Mouse (Mus musculus) lung, adult 2 months (tissue): ENCODE results near the gene Bcdin3d. TPM values are rescaled to one million over a fixed set of nuclear protein-coding genes. Genes with fewer than 3 reads are reported as not detected.

Experiments
- DNase-seq: peaks from one replicate; pipeline ENCODE4 v3.0.0; 2022
- H3K4me1 ChIP-seq: fragments of 200-500 bp; 2 replicates; pipeline ENCODE4 v1.6.1; 2011; ENCODE audit warnings: low read length; ENCODE audit not compliant: control insufficient read depth, insufficient read depth
- H3K4me3 ChIP-seq: fragments of 200-500 bp; replicated peaks from 2 replicates; pipeline ENCODE3; 2011; ENCODE audit warnings: low read depth, mild to moderate bottlenecking, control low read depth, low read length; ENCODE audit errors: extremely low read depth
- CTCF ChIP-seq: fragments of 200-500 bp; IDR thresholded peaks from 2 replicates; pipeline ENCODE4 v1.5.1; 2011; ENCODE audit warnings: mild to moderate bottlenecking, low read length, control low read depth; ENCODE audit not compliant: insufficient read depth
- POLR2A ChIP-seq: fragments of 200-500 bp; IDR thresholded peaks from 2 replicates; pipeline ENCODE4 v1.6.1; 2011; ENCODE audit warnings: low read depth, mild to moderate bottlenecking, control low read depth, low read length, borderline replicate concordance; ENCODE audit errors: extremely low read depth
- WGBS: fragments of 180-500 bp; shearing (Covaris S2); methylation state at CpG from one replicate; pipeline ENCODE4 v1.1.7; 2018; 5-methylcytosine and 5-hydroxymethylcytosine counted together
- polyA plus RNA-seq: library from polyadenylated mRNA; depleted of rRNA; stranded (reverse); fragments of >200 nt; gene quantifications from 2 replicates; pipeline ENCODE4 v1.2.3, GENCODE M21; 2012

Gene Bcdin3d
- polyA plus RNA-seq, 1 experiment: 5.2 TPM

DNA sequence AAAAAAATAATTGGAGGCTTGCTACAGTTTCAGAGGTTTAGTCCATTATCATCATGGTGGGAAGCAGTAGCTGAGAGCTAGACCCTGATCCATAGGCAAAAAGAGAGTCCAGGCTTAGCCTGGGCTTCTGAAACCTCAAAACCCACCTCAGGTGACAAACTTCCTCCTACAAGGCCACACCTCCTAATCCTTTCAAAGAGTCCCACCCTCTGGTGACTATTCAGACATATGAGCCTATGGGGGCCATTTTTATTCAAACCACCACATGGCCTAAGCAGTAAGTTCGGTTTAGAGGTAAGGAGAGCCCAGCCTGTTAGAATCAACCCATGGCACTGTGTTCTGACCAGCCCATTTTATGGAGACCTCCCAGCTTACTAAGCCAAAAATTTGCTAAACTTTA, 1.3 kb upstream of the Bcdin3d start:
- TF ChIP-seq CTCF (no peak), POLR2A (no peak)

DNA sequence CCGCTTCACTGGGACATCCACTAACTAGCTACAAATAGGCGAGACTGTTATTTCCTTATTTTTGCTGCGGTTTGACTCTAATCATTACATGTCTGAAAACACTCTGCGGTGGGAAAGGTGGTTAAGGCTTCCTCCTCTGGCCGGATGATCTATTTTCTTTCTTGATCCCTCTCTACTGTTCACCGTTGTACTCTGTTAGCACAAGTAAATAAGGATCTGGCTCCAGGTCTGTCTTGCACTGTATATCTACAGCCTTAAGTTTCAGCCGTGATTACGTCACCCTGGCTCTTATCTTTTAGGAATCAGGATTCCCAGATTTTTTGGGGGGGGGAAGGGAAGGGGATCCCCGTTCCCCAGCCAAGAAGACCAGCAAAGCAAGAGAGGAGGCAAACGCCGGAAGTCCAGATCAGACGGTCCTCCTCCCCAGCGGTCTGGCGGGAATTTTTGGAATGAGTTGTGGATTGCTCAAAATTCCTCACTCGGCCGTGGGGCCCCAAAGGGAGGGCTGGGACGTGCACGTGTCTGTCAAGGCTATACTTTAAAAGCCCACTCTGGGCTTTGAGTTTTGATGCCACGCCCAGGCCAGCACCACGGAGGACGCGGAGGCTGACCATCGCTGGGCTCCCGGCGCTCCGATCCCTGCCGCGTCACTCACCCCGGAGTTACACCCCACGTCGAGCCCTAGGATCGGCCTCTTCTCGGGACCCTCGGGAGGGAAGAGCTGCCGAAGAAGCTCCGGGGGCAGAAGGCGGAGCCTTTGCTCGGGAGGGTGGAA, 542 bp downstream of the Bcdin3d start:
- DNase-seq: peak; percentile 54
- 2% methylated on average over 38 of the region's 38 CpGs for WGBS

More for the DNA sequence above, 1.3 kb upstream of the Bcdin3d start:
- WGBS: 73% methylated on average over 1 of the region's 1 CpGs
- no peak for DNase-seq
- Histone ChIP-seq H3K4me3 (no peak overlapping the region), H3K4me1 (no peaks in the 10 kb centered on the region)

GRCm38 (mm10) chr15:99472972-99473371, 1.6 kb downstream of the Bcdin3d start:
- DNase-seq: no peak
- Histone ChIP-seq H3K4me3 (no peak overlapping the region), H3K4me1 (no peaks in the 10 kb centered on the region)
- WGBS: 79% methylated on average over 7 of the region's 7 CpGs
- TF ChIP-seq CTCF (no peak), POLR2A (no peak)

More for the DNA sequence above, 542 bp downstream of the Bcdin3d start:
- no peak for TF ChIP-seq CTCF
- no peak for TF ChIP-seq POLR2A
- Histone ChIP-seq H3K4me3 (peak overlapping the region; percentile 82), H3K4me1 (no peaks in the 10 kb centered on the region)

DNA sequence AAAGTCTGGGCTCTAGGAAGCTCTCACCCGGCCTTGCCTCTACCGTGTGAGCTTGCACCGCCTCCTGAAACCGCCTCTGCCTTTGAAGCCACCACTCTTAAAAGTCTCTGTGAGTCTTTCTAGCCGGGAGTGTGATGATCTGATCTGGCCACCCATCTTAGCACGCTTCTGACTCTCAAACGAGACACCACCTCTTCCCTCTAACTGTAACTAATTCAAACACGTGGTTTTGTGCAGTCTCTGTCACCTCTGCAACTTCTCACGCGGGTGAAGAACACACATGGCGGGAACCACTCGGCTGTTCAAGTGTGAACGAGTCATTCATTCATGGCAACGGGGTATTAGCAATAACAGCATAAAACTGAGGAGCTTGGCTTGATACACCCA, 2.9 kb downstream of the Bcdin3d start:
- Histone ChIP-seq H3K4me1 (no peaks in the 10 kb centered on the region), H3K4me3 (no peak overlapping the region)
- WGBS: 64% methylated on average over 14 of the region's 14 CpGs
- no peak for DNase-seq
- TF ChIP-seq CTCF (no peak), POLR2A (no peak)

DNA sequence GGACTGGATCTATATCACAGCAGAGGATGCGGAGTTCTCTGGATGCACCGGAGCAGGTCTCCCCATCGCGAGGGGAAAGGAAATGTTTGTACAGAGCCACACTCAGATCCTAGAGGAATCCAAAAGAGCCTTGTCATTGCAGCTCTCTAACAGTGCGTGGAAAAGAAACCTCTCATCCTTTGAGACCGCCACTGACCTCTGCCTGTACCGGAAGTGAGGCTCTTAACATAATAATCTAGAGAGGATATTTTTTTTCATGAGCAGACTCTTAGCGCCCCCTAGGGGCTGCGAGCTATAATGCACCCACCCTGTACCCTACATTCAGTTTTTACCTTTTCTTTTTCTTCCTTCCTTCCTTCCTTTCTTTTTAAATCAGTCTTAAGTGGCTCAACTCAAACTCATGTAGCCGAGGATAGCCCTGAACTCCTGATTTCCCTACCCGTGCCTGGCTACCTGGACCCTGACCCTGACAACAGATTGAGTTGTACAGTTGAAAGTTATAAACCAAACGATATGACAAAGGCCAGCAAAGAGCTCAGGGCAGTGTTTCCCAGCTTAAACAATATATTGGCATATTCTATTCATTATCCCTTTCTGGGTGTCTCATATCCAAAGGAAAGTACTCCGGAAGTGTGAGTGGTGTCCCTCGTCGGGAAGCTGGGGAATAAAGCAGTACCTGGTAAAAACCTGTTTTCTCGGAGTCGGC, 3.4 kb downstream of the Bcdin3d start:
- no peaks in the 10 kb centered on the region for H3K4me1 ChIP-seq
- WGBS: 49% methylated on average over 17 of the region's 17 CpGs
- peak; percentile 72 for TF ChIP-seq CTCF
- TF ChIP-seq POLR2A: no peak
- DNase-seq: peak; percentile 48
- H3K4me3 ChIP-seq: no peak overlapping the region

GRCm38 (mm10) chr15:99470224-99470761, 4.2 kb downstream of the Bcdin3d start:
- no peak for TF ChIP-seq CTCF
- no peak for TF ChIP-seq POLR2A

DNA sequence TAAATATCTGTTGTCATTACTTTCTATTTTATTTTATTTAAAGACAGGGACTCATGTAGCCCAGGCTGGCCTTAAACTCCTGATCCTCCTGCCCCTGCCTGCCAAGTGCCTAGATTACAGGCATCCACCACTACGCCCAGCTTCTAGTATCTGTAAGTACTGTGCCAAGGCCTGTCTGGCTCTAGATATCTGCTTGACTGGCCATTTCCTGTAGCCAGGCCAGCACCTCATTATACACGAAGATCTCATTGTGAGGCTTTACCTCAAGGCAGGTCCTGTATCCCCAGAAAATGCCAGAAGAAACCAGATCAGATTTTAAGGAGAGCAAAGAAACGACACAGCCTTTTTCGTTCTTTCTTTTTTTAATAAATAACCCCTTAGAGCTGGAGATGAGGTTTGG, 4.8 kb downstream of the Bcdin3d start:
- H3K4me3 ChIP-seq: no peak overlapping the region
- H3K4me1 ChIP-seq: no peaks in the 10 kb centered on the region
- no peak for TF ChIP-seq POLR2A
- no peak for TF ChIP-seq CTCF
- DNase-seq: no peak
- WGBS: 77% methylated on average over 4 of the region's 4 CpGs

More at GRCm38 (mm10) chr15:99470224-99470761, 4.2 kb downstream of the Bcdin3d start:
- Histone ChIP-seq H3K4me1 (no peaks in the 10 kb centered on the region), H3K4me3 (no peak overlapping the region)
- DNase-seq: no peak
- 85% methylated on average over 31 of the region's 31 CpGs for WGBS

DNA sequence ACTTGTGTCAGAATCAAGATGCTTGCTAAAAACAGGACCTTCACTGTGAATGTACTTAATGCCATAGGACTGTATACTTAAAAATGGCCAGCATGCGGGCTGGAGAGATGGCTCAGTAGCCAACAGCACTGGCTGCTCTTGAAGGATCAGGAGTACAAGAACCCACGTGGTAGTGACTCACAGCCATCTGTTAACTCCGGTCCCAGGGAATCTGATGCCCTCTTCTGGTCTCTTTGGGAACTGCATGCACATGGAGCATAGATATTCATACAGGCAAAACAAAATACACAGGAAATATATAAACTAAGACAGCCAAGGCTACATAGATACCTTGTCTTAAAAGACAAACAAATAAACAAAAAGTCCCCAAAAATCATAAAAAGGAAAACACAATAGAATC, 5.5 kb downstream of the Bcdin3d start:
- WGBS: 24% methylated on average over 3 of the region's 3 CpGs
- no peak for TF ChIP-seq POLR2A
- TF ChIP-seq CTCF: peak; percentile 63
- Histone ChIP-seq H3K4me3 (no peak overlapping the region), H3K4me1 (no peaks in the 10 kb centered on the region)
- peak; percentile 72 for DNase-seq

- 55% methylated on average over 13 of the region's 13 CpGs for WGBS
- 0 out of 2 replicates have a peak, but pooled peaks cover 4% of the 10 kb centered on the region for H3K4me1 ChIP-seq
- no peak overlapping the region for H3K4me3 ChIP-seq
- no peak for TF ChIP-seq POLR2A
- no peak for DNase-seq
Observed at GRCm38 (mm10) chr15:99463194-99463593, 11.3 kb downstream of the Bcdin3d start.

DNA sequence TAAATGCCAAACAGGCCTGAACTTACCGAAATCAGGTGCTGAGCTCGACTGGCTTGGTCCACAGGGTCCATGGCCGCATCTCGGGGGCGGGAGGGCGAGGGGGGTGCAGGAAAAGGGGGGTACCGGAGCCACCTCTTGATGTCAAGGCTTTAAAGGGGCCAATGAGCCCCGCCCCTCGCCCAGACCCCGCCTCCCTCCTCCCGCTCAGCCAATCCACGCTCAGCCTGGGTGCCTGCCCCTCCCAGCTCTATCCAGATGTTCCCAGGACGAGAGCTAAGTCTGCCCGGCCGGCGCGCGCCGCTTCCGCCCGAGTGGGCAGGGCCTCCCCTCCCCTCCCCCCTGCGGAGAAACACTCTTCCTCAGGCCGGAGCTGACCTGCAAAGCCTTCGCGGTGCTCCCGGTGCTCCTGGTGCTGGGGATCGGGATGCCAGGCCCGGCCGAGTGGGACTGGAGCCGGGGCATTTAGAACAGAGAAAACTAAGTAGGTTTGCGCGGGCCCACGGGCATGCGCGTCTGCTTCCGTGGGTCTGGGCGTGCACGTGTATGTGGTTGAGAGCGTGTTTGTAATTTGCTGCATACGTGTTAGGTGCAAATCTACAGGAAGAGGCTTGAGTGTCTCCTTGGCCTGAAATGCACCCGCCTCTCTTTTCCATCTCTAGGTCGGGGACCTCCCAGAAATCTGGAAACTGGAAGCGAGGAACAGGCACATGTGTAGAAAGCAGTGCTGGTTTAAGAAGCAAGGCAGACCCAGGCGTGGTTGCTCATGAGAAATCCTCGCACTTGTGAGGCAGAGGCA, 16.7 kb downstream of the Bcdin3d start, which contains the start of gene Nckap5l:
Nckap5l (minus strand) TSS at position 143 of the 796 bp plus-strand sequence.
- H3K4me3 ChIP-seq: peak within 1 kb of the TSS; percentile 94
- peak; percentile 83 for DNase-seq
- TF ChIP-seq CTCF: no peak
- TF ChIP-seq POLR2A: peak; percentile 47; the same call in 1 of the 2 replicates
- WGBS: under 1% methylated on average over 45 of the region's 45 CpGs
- H3K4me1 ChIP-seq: peaks cover 6% of the 10 kb centered on the region
